Mouse (Mus musculus) liver, adult 2 months (tissue): ENCODE data around the gene Fam102a.

Experiments
- CTCF ChIP-seq: fragments of 200-500 bp; IDR thresholded peaks from 2 replicates; pipeline ENCODE4 v1.5.1; 2011; ENCODE audit warnings: low read depth, low read length, control low read depth
- POLR2A ChIP-seq: fragments of 200-500 bp; IDR thresholded peaks from 2 replicates; pipeline ENCODE4 v1.6.1; 2011; ENCODE audit warnings: low read length, control low read depth; ENCODE audit not compliant: insufficient read depth; ENCODE audit errors: extremely low read depth

- no peak for TF ChIP-seq CTCF
- 0 out of 2 replicates have a peak, but pooled peaks have one; percentile 15 for TF ChIP-seq POLR2A
These were observed 75.6 kb downstream of the Fam102a start for GRCm38 (mm10) chr2:32610610-32611229.
